Mouse (Mus musculus): ENCODE measurements around the gene Nkx1-1. TPM values are rescaled to one million over a fixed set of nuclear protein-coding genes. Genes with fewer than 3 reads are reported as not detected.
A peak's percentile ranks its signal among the peaks of the same experiment; 100 is the strongest.

The Nkx1-1 gene
- polyA plus RNA-seq, 1 experiment = not detected

DNA sequence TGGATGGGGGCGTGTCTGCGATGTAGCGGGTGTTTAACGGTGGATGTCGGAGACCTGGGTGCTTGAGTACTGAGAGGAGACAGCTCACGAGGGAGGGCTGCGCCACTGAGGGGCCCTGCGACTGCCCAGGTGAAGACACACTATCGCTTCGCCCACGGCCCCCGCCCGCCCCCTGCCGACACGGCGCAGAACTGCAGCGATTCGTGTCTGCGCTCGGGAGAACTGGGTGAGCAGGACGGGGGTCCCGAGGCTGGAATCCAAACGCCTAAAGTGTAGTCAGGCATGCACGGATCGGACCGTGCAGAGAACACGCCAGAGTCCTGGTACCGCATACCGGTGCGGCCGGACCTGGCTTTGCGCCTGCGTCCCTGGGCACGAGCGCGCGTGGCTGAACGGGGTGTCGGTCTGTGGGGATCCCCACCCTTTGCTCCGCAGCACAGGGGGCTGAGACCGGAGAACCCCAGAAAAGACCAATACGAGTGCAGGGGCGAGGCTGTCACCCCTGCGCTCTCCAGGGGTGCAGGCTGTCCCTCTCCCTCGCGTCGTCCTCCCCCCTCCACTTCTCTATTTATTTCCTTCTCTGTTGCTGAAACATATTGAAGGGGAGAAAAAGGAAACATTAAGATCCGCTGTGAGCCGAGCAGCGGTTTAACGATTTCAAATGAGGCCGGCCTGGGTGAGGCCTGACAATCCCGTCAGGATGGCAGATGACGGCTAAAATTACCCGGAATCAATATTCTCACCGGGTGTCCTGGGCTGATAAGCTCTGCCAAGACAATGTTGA lies 9.3 kb upstream of the Nkx1-1 start:
- peaks cover 7% of the 10 kb centered on the region for H3K4me1 ChIP-seq (ENCODE audit: control insufficient read depth, insufficient read depth, low read length)
- peak overlapping the region; percentile 33 for H3K4me3 ChIP-seq (ENCODE audit: insufficient read depth, low read depth, low read length)
- H3K27ac ChIP-seq (ENCODE audit: insufficient read depth, low read depth, low read length) = no peak overlapping the region
- TF ChIP-seq CTCF (IDR thresholded peaks at IDR 0.05; ENCODE audit: insufficient read depth, low read depth, low read length) = peak; percentile 83
- TF ChIP-seq POLR2A (IDR thresholded peaks at IDR 0.05; ENCODE audit: insufficient read depth, low read depth, low read length) = no peak
- 6% methylated on average over 56 of the region's 56 CpGs for WGBS

DNA sequence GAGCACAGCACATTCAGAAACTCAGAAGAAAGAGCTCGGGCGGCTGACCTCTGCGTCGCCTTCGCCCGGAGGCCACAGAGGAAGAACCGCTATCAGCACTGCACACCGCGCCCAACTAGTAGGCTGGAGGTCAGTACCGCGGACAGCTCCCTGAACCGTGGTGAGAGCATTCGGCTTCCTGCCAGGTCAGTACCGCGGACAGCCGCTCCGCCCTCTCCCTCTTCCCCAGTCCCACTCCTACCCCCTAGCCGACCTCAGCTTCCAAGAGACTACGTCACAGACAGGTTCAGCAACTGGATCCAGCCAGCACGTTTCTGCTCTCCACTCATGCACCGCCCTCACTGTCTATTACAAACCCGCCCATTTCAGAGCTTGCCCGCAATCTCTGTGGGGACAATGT lies 4.4 kb upstream of the Nkx1-1 start:
- 5% methylated on average over 23 of the region's 23 CpGs for WGBS
- Histone ChIP-seq H3K4me3 (ENCODE audit: insufficient read depth, low read depth, low read length) (no peak overlapping the region), H3K4me1 (ENCODE audit: control insufficient read depth, insufficient read depth, low read length) (peaks cover 23% of the 10 kb centered on the region), H3K27ac (ENCODE audit: insufficient read depth, low read depth, low read length) (no peak overlapping the region)
- TF ChIP-seq POLR2A (IDR thresholded peaks at IDR 0.05; ENCODE audit: insufficient read depth, low read depth, low read length) = no peak
- no peak for TF ChIP-seq CTCF (IDR thresholded peaks at IDR 0.05; ENCODE audit: insufficient read depth, low read depth, low read length)

DNA sequence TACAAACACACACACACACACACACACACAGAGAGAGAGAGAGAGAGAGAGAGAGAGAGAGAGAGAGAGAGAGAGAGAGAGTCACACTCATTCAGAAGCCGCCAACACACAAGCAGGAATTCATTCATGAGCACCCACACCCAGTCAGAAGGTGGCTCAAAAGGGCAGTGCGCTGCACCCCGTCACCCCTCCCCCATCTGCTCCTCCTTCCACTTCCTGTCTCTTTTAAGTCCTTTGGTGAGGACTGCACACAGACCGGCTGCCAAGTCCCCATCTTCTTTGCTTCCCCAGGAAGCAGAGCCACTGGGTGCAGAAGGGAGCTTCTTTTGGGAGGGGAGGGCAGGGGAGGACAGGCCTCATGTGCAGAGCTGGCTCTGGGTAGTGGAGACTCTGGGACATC lies 2.2 kb upstream of the Nkx1-1 start:
- Histone ChIP-seq H3K4me1 (ENCODE audit: control insufficient read depth, insufficient read depth, low read length) (peaks cover 24% of the 10 kb centered on the region), H3K27ac (ENCODE audit: insufficient read depth, low read depth, low read length) (no peak overlapping the region), H3K4me3 (ENCODE audit: insufficient read depth, low read depth, low read length) (no peak overlapping the region)
- TF ChIP-seq CTCF (IDR thresholded peaks at IDR 0.05; ENCODE audit: insufficient read depth, low read depth, low read length) = no peak
- no peak for TF ChIP-seq POLR2A (IDR thresholded peaks at IDR 0.05; ENCODE audit: insufficient read depth, low read depth, low read length)
- WGBS = 6% methylated on average over 4 of the region's 4 CpGs

DNA sequence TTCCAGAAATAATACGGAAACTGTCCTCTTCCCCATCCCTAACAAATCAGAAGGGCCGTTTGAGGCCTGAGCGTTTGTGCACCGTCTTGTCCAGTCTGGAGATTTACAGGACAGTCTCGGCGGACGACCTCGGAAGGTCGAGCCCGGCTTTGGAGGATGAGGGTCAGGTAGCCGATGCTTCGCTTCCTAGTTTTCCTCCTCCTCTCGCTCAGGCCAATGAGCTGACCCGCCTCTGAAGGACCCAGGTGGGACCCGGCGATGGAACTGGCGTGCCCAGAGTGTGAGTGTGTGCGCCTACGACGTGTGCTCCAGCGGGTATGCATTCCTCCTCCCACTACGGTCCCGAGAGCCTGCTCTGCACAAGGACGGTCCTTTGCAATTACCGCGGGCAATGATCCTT lies 1.4 kb upstream of the Nkx1-1 start:
- peaks cover 24% of the 10 kb centered on the region for H3K4me1 ChIP-seq (ENCODE audit: control insufficient read depth, insufficient read depth, low read length)
- WGBS = 2% methylated on average over 26 of the region's 26 CpGs
- no peak for TF ChIP-seq POLR2A (IDR thresholded peaks at IDR 0.05; ENCODE audit: insufficient read depth, low read depth, low read length)
- TF ChIP-seq CTCF (IDR thresholded peaks at IDR 0.05; ENCODE audit: insufficient read depth, low read depth, low read length) = no peak
- no peak overlapping the region for H3K4me3 ChIP-seq (ENCODE audit: insufficient read depth, low read depth, low read length)
- H3K27ac ChIP-seq (ENCODE audit: insufficient read depth, low read depth, low read length) = no peak overlapping the region

DNA sequence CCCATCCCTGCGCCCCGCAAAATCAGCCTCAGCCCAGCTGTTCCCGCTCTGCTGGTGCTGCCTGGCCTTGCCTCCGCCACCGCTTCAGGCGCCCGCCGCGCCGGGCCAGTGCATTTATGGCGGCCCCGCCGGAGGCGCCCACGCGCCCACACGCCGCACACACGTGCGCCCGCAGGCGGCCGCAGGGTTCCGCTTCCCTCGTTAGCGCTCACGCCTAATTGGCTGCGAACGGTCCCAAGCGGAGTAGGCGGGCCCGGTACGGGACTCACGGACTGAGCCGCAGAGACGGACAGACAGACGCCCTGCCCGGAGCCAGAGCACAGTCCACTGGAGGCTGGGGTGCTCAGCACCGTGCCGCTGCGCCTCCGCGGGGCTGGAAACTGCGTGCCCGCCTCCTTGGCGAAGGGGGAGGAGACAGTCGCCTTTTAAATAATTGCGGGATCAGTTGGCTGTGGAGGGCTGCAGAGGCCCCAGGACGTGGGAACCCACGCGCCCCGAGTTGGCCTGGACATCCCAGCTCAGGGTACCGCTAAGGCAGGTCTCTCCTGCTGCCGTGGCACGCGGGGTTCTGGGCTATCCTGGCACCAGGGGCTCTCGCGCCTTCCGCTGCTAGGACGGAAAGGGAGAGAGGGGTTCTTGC lies 485 bp upstream of the Nkx1-1 start:
- TF ChIP-seq CTCF (IDR thresholded peaks at IDR 0.05; ENCODE audit: insufficient read depth, low read depth, low read length) = no peak
- TF ChIP-seq POLR2A (IDR thresholded peaks at IDR 0.05; ENCODE audit: insufficient read depth, low read depth, low read length) = no peak
- WGBS = under 1% methylated on average over 60 of the region's 60 CpGs

DNA sequence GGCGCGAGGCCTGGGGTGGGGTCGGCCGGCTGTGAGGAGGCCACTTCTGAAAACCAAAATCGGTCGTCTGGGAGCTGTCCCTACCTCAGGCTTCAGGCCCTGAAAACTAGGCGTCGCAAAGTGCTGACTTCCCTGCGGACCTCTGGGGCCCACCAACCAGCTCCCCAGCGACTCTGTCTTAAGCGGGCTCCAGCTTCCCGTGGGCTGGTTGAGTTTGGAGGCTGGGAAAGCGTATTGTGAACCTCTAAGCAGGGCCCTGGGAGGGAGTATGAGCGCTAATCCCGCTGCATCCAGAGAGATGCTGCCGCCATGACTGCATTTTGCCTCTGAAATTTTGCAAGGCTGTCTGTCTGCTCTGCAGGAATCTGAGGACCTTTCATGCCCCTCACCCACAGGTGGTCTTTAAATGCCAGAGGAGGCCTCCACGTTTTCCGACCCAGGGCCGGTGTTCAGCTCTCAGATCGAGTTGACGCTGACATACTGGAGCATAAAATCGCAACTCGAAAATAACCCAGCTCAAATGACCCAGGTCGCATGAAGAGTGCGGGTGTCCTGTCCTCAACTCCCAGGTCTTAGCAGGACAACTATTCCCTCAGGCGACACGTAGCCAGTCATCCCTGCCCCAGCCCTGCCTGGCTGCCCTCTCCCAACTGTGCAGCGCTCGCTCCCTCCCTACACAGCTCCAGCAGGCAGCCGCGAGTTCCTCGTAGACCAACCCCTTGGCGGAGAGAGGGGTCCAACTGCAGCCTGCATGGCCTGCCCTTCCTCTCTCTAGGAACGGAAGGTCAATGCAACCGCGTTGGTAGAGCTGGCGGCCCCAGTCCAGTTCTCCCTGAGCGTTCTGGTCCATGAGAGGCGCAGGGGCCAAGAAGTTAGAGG lies 1.5 kb downstream of the Nkx1-1 start:
- Histone ChIP-seq H3K4me3 (ENCODE audit: insufficient read depth, low read depth, low read length) (no peak overlapping the region), H3K27ac (ENCODE audit: insufficient read depth, low read depth, low read length) (no peak overlapping the region), H3K4me1 (ENCODE audit: control insufficient read depth, insufficient read depth, low read length) (peaks cover 24% of the 10 kb centered on the region)
- 2% methylated on average over 39 of the region's 39 CpGs for WGBS
- TF ChIP-seq CTCF (IDR thresholded peaks at IDR 0.05; ENCODE audit: insufficient read depth, low read depth, low read length) (0 out of 2 replicates have a peak, but pooled peaks have one; percentile 2), POLR2A (IDR thresholded peaks at IDR 0.05; ENCODE audit: insufficient read depth, low read depth, low read length) (no peak)

More for the DNA sequence above, 485 bp upstream of the Nkx1-1 start:
- peak overlapping the region; percentile 14; the same call in 1 of the 2 replicates for H3K4me3 ChIP-seq (ENCODE audit: insufficient read depth, low read depth, low read length)
- peaks cover 24% of the 10 kb centered on the region for H3K4me1 ChIP-seq (ENCODE audit: control insufficient read depth, insufficient read depth, low read length)
- no peak overlapping the region for H3K27ac ChIP-seq (ENCODE audit: insufficient read depth, low read depth, low read length)

DNA sequence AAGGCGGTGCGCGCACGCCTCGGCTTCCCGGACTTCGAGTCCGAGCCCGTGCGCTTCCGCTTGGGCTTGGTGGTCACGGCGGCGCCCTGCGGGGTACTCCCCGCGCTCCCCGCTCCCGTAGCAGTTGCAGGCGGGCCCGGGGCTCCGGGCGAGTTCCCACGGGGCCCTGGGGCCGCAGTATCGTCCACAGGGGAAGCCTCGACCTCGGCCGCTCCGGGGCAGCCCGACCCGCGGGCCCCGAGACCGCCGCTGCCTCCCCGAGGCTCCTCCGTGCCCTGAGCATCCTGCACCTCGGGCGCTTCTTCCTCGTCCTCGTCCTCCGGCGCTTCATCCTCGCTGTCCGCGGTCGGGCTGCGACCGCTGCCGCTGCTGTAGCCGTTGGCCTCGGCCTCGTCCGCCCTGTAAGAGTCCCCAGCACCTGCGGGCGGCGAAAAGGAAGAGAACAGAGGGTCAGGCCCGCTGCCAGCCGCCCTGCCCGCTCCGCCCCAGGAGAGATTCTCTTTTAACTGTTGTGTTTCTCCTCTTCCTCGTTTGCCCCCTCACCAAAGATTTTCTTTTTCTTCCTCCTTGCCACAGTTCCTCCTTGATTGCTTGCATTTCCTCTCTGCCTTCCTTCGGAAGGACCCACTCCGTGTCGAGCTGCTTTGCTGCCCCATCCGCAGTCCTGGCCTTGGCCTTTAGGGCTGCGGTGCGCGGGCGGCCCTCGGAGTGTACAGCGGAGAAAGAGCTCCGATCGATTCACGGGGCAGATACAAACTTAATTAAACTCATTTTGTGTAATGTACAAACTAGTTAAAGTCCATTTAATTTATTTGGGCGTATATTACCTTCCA lies 2.4 kb downstream of the Nkx1-1 start:
- H3K27ac ChIP-seq (ENCODE audit: insufficient read depth, low read depth, low read length) = no peak overlapping the region
- peaks cover 24% of the 10 kb centered on the region for H3K4me1 ChIP-seq (ENCODE audit: control insufficient read depth, insufficient read depth, low read length)
- 0 out of 2 replicates have a peak, but pooled peaks have one; percentile 6 for TF ChIP-seq CTCF (IDR thresholded peaks at IDR 0.05; ENCODE audit: insufficient read depth, low read depth, low read length)
- TF ChIP-seq POLR2A (IDR thresholded peaks at IDR 0.05; ENCODE audit: insufficient read depth, low read depth, low read length) = no peak
- 2% methylated on average over 77 of the region's 77 CpGs for WGBS
- no peak overlapping the region for H3K4me3 ChIP-seq (ENCODE audit: insufficient read depth, low read depth, low read length)

All from olfactory bulb, adult 2 months (tissue).